Mouse (Mus musculus) myocyte (in vitro differentiated cells): ENCODE data around the gene Atg4c. TPM values are rescaled to one million over a fixed set of nuclear protein-coding genes. Genes with fewer than 3 reads are reported as not detected.
A peak's percentile ranks its signal among the peaks of the same experiment; 100 is the strongest.

ENCODE experiments used
- H3K27me3 ChIP-seq: one replicate; pipeline ENCODE4 v1.6.1; 2011; ENCODE audit not compliant: control insufficient read depth, insufficient read depth, insufficient read length
- H3K36me3 ChIP-seq: one replicate; pipeline ENCODE4 v1.6.1; 2011; ENCODE audit not compliant: control insufficient read depth, insufficient read depth
- H3K4me2 ChIP-seq: one replicate; pipeline ENCODE4 v1.6.1; 2011; ENCODE audit warnings: low read depth, control low read depth
- H3K4me3 ChIP-seq: one replicate; pipeline ENCODE4 v1.5.1; 2011; ENCODE audit warnings: mild to moderate bottlenecking, control low read depth, moderate library complexity
- H3K79me2 ChIP-seq: one replicate; pipeline ENCODE4 v1.6.1; 2011; ENCODE audit not compliant: control insufficient read depth, insufficient read depth
- H3ac ChIP-seq: one replicate; pipeline ENCODE4 v1.6.1; 2011; ENCODE audit not compliant: control insufficient read depth, insufficient read length
- CEBPB ChIP-seq: IDR thresholded peaks from 2 replicates; pipeline ENCODE4 v1.6.1; 2011; ENCODE audit warnings: mild to moderate bottlenecking, moderate library complexity; ENCODE audit not compliant: poor library complexity, insufficient read depth, severe bottlenecking
- E2F4 ChIP-seq: IDR thresholded peaks from one replicate; pipeline ENCODE4 v1.6.1; 2011; ENCODE audit warnings: mild to moderate bottlenecking, control low read depth, moderate library complexity; ENCODE audit not compliant: insufficient read depth
- MAX ChIP-seq: IDR thresholded peaks from one replicate; pipeline ENCODE4 v1.6.1; 2011; ENCODE audit warnings: low read depth, mild to moderate bottlenecking, control low read depth
- MYOD1 ChIP-seq, 3 experiments: IDR thresholded peaks; one replicate each; pipeline ENCODE4 v1.6.1; 2011; ENCODE audit warnings: control low read depth in 2 of 3, low read depth in 2 of 3, mild to moderate bottlenecking in 2 of 3, moderate library complexity in 1 of 3; ENCODE audit not compliant: insufficient read length in 2 of 3, control insufficient read depth in 1 of 3
- MYOG ChIP-seq, 3 experiments: IDR thresholded peaks; one replicate each; pipeline ENCODE4 v1.6.1; 2011; ENCODE audit warnings: control low read depth in 2 of 3, low read depth in 2 of 3, mild to moderate bottlenecking in 2 of 3; ENCODE audit not compliant: insufficient read length in 2 of 3, control insufficient read depth in 1 of 3, insufficient read depth in 1 of 3
- POLR2A ChIP-seq: IDR thresholded peaks from one replicate; pipeline ENCODE4 v1.6.1; 2011; ENCODE audit warnings: low read depth, mild to moderate bottlenecking, control low read depth, moderate library complexity; ENCODE audit not compliant: insufficient read length
- POLR2AphosphoS2 ChIP-seq: IDR thresholded peaks from one replicate; pipeline ENCODE4 v1.6.1; 2011; ENCODE audit warnings: low read depth, control low read depth; ENCODE audit not compliant: insufficient read length
- REST ChIP-seq: IDR thresholded peaks from one replicate; pipeline ENCODE4 v1.6.1; 2011; ENCODE audit warnings: mild to moderate bottlenecking, control low read depth, moderate library complexity; ENCODE audit not compliant: insufficient read depth, insufficient read length
- SRF ChIP-seq: IDR thresholded peaks from one replicate; pipeline ENCODE4 v1.6.1; 2011; ENCODE audit warnings: low read depth; ENCODE audit not compliant: control insufficient read depth, insufficient read length
- TCF12 ChIP-seq: IDR thresholded peaks from one replicate; pipeline ENCODE4 v1.6.1; 2011; ENCODE audit warnings: mild to moderate bottlenecking, control low read depth; ENCODE audit not compliant: poor library complexity, insufficient read depth, severe bottlenecking
- TCF3 ChIP-seq: IDR thresholded peaks from one replicate; pipeline ENCODE4 v1.6.1; 2011; ENCODE audit warnings: low read depth, control low read depth; ENCODE audit not compliant: insufficient read length
- USF1 ChIP-seq: IDR thresholded peaks from one replicate; pipeline ENCODE4 v1.6.1; 2011; ENCODE audit warnings: low read depth, mild to moderate bottlenecking, control low read depth, moderate library complexity
- polyA plus RNA-seq: library from polyadenylated mRNA; unstranded; fragments of >200 nt; fragmentation: generic; extraction: Trizol; gene quantifications from one replicate; pipeline ENCODE4 v1.2.1, GENCODE M21; 2012; ENCODE audit warnings: missing spikeins

Gene Atg4c
- polyA plus RNA-seq, 1 experiment, result 3.5 TPM

GRCm38 (mm10) chr4:99185305-99185704, 8.4 kb upstream of the Atg4c start:
- H3K36me3 ChIP-seq, result no peaks in the 10 kb centered on the region
- H3K79me2 ChIP-seq, result no peaks in the 10 kb centered on the region
- no peak overlapping the region for H3ac ChIP-seq
- H3K27me3 ChIP-seq, result no peaks in the 10 kb centered on the region
- H3K4me3 ChIP-seq, result no peak overlapping the region
- H3K4me2 ChIP-seq, result no peak overlapping the region
- TF ChIP-seq USF1 (no peak), E2F4 (no peak), MYOG (IDR thresholded peaks at IDR 0.05; ENCODE audit: control insufficient read depth in 1 of 3, insufficient read depth in 1 of 3, insufficient read length in 2 of 3, low read depth in 2 of 3) (no peak), TCF12 (no peak), POLR2AphosphoS2 (no peak), MYOD1 (IDR thresholded peaks at IDR 0.05; ENCODE audit: control insufficient read depth in 1 of 3, insufficient read length in 2 of 3, low read depth in 2 of 3) (no peak)

- Histone ChIP-seq H3K27me3 (no peaks in the 10 kb centered on the region), H3K79me2 (no peaks in the 10 kb centered on the region), H3K4me2 (no peak overlapping the region), H3ac (no peak overlapping the region), H3K4me3 (no peak overlapping the region), H3K36me3 (no peaks in the 10 kb centered on the region)
- TF ChIP-seq POLR2AphosphoS2, result no peak
- TF ChIP-seq SRF, result no peak
- TF ChIP-seq E2F4, result no peak
- no peak for TF ChIP-seq MYOD1 (IDR thresholded peaks at IDR 0.05; ENCODE audit: control insufficient read depth in 1 of 3, insufficient read length in 2 of 3, low read depth in 2 of 3)
- TF ChIP-seq POLR2A, result no peak
- no peak for TF ChIP-seq CEBPB
- TF ChIP-seq REST, result no peak
- TF ChIP-seq USF1, result no peak
- TF ChIP-seq TCF12, result no peak
- TF ChIP-seq MYOG (IDR thresholded peaks at IDR 0.05; ENCODE audit: control insufficient read depth in 1 of 3, insufficient read depth in 1 of 3, insufficient read length in 2 of 3, low read depth in 2 of 3), result no peak
- no peak for TF ChIP-seq MAX
- no peak for TF ChIP-seq TCF3
These were observed 7.2 kb upstream of the Atg4c start for GRCm38 (mm10) chr4:99186412-99187125.

- Histone ChIP-seq H3K4me3 (no peak overlapping the region), H3K27me3 (no peaks in the 10 kb centered on the region), H3K79me2 (peaks cover 4% of the 10 kb centered on the region), H3K36me3 (no peaks in the 10 kb centered on the region), H3ac (no peak overlapping the region), H3K4me2 (peak overlapping the region; percentile 80)
- no peak for TF ChIP-seq POLR2AphosphoS2
- TF ChIP-seq MYOG (IDR thresholded peaks at IDR 0.05; ENCODE audit: control insufficient read depth in 1 of 3, insufficient read depth in 1 of 3, insufficient read length in 2 of 3, low read depth in 2 of 3), result no peak
- TF ChIP-seq CEBPB, result no peak
- TF ChIP-seq TCF12, result no peak
- no peak for TF ChIP-seq REST
- no peak for TF ChIP-seq SRF
- no peak for TF ChIP-seq USF1
- TF ChIP-seq TCF3, result no peak
- TF ChIP-seq MAX, result no peak
- no peak for TF ChIP-seq E2F4
- no peak for TF ChIP-seq MYOD1 (IDR thresholded peaks at IDR 0.05; ENCODE audit: control insufficient read depth in 1 of 3, insufficient read length in 2 of 3, low read depth in 2 of 3)
These were observed 1.1 kb upstream of the Atg4c start for GRCm38 (mm10) chr4:99192640-99193039.

- Histone ChIP-seq H3K4me2 (peak overlapping the region; percentile 80), H3ac (peak overlapping the region; percentile 37), H3K4me3 (peak overlapping the region; percentile 78), H3K79me2 (peaks cover 4% of the 10 kb centered on the region), H3K27me3 (no peaks in the 10 kb centered on the region), H3K36me3 (no peaks in the 10 kb centered on the region)
- TF ChIP-seq TCF3, result no peak
These were observed 520 bp upstream of the Atg4c start for GRCm38 (mm10) chr4:99193214-99193613.

- Histone ChIP-seq H3K4me2 (peak overlapping the region; percentile 92), H3K79me2 (peaks cover 4% of the 10 kb centered on the region), H3K4me3 (peak overlapping the region; percentile 78), H3ac (peak overlapping the region; percentile 37), H3K27me3 (no peaks in the 10 kb centered on the region), H3K36me3 (no peaks in the 10 kb centered on the region)
- TF ChIP-seq USF1 (no peak), POLR2A (no peak), MYOD1 (IDR thresholded peaks at IDR 0.05; ENCODE audit: control insufficient read depth in 1 of 3, insufficient read length in 2 of 3, low read depth in 2 of 3) (no peak), E2F4 (no peak), CEBPB (no peak)
These were observed 1.1 kb downstream of the Atg4c start for GRCm38 (mm10) chr4:99194826-99195225.
